Mouse (Mus musculus) cerebellum, adult 2 months (tissue): Measurements from ENCODE around the gene Cct3. TPM values are rescaled to one million over a fixed set of nuclear protein-coding genes. Genes with fewer than 3 reads are reported as not detected.

ENCODE experiments used
- DNase-seq, 2 experiments: peaks; one replicate each; pipeline ENCODE4 v3.0.0; 2021
- H3K27ac ChIP-seq: fragments of 200-500 bp; 2 replicates; pipeline ENCODE4 v1.5.1; 2012; ENCODE audit warnings: low read length, control low read depth, inconsistent platforms; ENCODE audit not compliant: insufficient read depth
- H3K27me3 ChIP-seq: fragments of 200-500 bp; 2 replicates; pipeline ENCODE4 v1.6.1; 2012; ENCODE audit warnings: inconsistent platforms, mild to moderate bottlenecking, low read length, moderate library complexity; ENCODE audit not compliant: control insufficient read depth, insufficient read depth
- H3K4me1 ChIP-seq: fragments of 200-500 bp; 2 replicates; pipeline ENCODE4 v1.6.1; 2011; ENCODE audit warnings: low read length; ENCODE audit not compliant: control insufficient read depth, insufficient read depth
- H3K4me3 ChIP-seq: fragments of 200-500 bp; replicated peaks from 2 replicates; pipeline ENCODE3; 2011; ENCODE audit warnings: mild to moderate bottlenecking, low read depth, low read length, control low read depth; ENCODE audit not compliant: insufficient read depth
- CTCF ChIP-seq: fragments of 200-500 bp; IDR thresholded peaks from 2 replicates; pipeline ENCODE4 v1.5.1; 2011; ENCODE audit warnings: low read depth, mild to moderate bottlenecking, control low read depth, low read length, moderate library complexity, borderline replicate concordance; ENCODE audit not compliant: insufficient read depth
- POLR2A ChIP-seq: fragments of 200-500 bp; IDR thresholded peaks from 2 replicates; pipeline ENCODE4 v1.6.1; 2011; ENCODE audit warnings: low read length, control low read depth, borderline replicate concordance; ENCODE audit not compliant: insufficient read depth
- WGBS: fragments of 180-500 bp; shearing (Covaris S2); methylation state at CpG from one replicate; pipeline ENCODE4 v1.1.7; 2018; 5-methylcytosine and 5-hydroxymethylcytosine counted together
- polyA plus RNA-seq: library from polyadenylated mRNA; depleted of rRNA; stranded (reverse); fragments of >200 nt; gene quantifications from 2 replicates; pipeline ENCODE4 v1.2.3, GENCODE M21; 2012

Gene Cct3
- polyA plus RNA-seq, 1 experiment: 197 TPM

GRCm38 (mm10) chr3:88338316-88338715 lies 41.4 kb downstream of the Cct3 start:
- H3K27me3 ChIP-seq: no peaks in the 10 kb centered on the region
- peaks cover 6% of the 10 kb centered on the region for H3K4me1 ChIP-seq
- 93% methylated on average over 7 of the region's 7 CpGs for WGBS
- TF ChIP-seq POLR2A (no peak), CTCF (no peak)
- no peak for DNase-seq
- no peak overlapping the region for H3K27ac ChIP-seq
- no peak overlapping the region for H3K4me3 ChIP-seq

GRCm38 (mm10) chr3:88339006-88339405 lies 42.1 kb downstream of the Cct3 start:
- Histone ChIP-seq H3K4me3 (no peak overlapping the region), H3K27ac (no peak overlapping the region), H3K4me1 (peaks cover 6% of the 10 kb centered on the region), H3K27me3 (no peaks in the 10 kb centered on the region)
- TF ChIP-seq CTCF (no peak), POLR2A (no peak)
- WGBS: 51% methylated on average over 3 of the region's 3 CpGs
- no peak for DNase-seq

GRCm38 (mm10) chr3:88350732-88351131 lies 53.8 kb downstream of the Cct3 start:
- no peak for DNase-seq
- WGBS: 90% methylated on average over 13 of the region's 13 CpGs
- no peak overlapping the region for H3K27ac ChIP-seq
- H3K4me1 ChIP-seq: peaks cover 25% of the 10 kb centered on the region
- H3K4me3 ChIP-seq: no peak overlapping the region
- TF ChIP-seq CTCF: no peak
- TF ChIP-seq POLR2A: no peak
- no peaks in the 10 kb centered on the region for H3K27me3 ChIP-seq

- Histone ChIP-seq H3K27ac (peak overlapping the region; percentile 26; the same call in 1 of the 2 replicates), H3K27me3 (no peaks in the 10 kb centered on the region), H3K4me3 (no peak overlapping the region), H3K4me1 (peaks cover 25% of the 10 kb centered on the region)
- TF ChIP-seq POLR2A (no peak), CTCF (no peak)
- WGBS: 23% methylated on average over 9 of the region's 9 CpGs
- peak; percentile 75 to 82 for DNase-seq
These were observed 56.0 kb downstream of the Cct3 start for GRCm38 (mm10) chr3:88352907-88353306.

GRCm38 (mm10) chr3:88354396-88355165 lies 57.7 kb downstream of the Cct3 start:
- H3K27ac ChIP-seq: peak overlapping the region; percentile 47; the same call in 1 of the 2 replicates
- TF ChIP-seq CTCF (peak; percentile 37; the same call in 1 of the 2 replicates), POLR2A (no peak)
- DNase-seq: peak; percentile 54 to 70

GRCm38 (mm10) chr3:88359584-88359983 lies 62.7 kb downstream of the Cct3 start:
- no peak for DNase-seq
- no peak overlapping the region for H3K4me3 ChIP-seq
- no peaks in the 10 kb centered on the region for H3K27me3 ChIP-seq
- H3K4me1 ChIP-seq: peaks cover 5% of the 10 kb centered on the region; the same call in 1 of the 2 replicates
- no peak for TF ChIP-seq POLR2A
- TF ChIP-seq CTCF: no peak
- WGBS: 67% methylated on average over 5 of the region's 5 CpGs
- peak overlapping the region; percentile 62; the same call in 1 of the 2 replicates for H3K27ac ChIP-seq

More at GRCm38 (mm10) chr3:88354396-88355165, 57.7 kb downstream of the Cct3 start:
- Histone ChIP-seq H3K27me3 (no peaks in the 10 kb centered on the region), H3K4me3 (no peak overlapping the region), H3K4me1 (peaks cover 25% of the 10 kb centered on the region)
- WGBS: 82% methylated on average over 8 of the region's 8 CpGs

GRCm38 (mm10) chr3:88359989-88360388 lies 63.1 kb downstream of the Cct3 start:
- WGBS: 64% methylated on average over 3 of the region's 3 CpGs
- no peak overlapping the region for H3K4me3 ChIP-seq
- no peak for DNase-seq
- H3K4me1 ChIP-seq: peaks cover 4% of the 10 kb centered on the region; the same call in 1 of the 2 replicates
- no peaks in the 10 kb centered on the region for H3K27me3 ChIP-seq
- peak overlapping the region; percentile 62 for H3K27ac ChIP-seq
- TF ChIP-seq CTCF (no peak), POLR2A (no peak)

- 51% methylated on average over 6 of the region's 6 CpGs for WGBS
- H3K27ac ChIP-seq: no peak overlapping the region
- TF ChIP-seq CTCF: no peak
- TF ChIP-seq POLR2A: no peak
- H3K4me3 ChIP-seq: no peak overlapping the region
- no peaks in the 10 kb centered on the region for H3K27me3 ChIP-seq
- no peak for DNase-seq
- H3K4me1 ChIP-seq: no peaks in the 10 kb centered on the region; the same call in 1 of the 2 replicates
These were observed 64.2 kb downstream of the Cct3 start for GRCm38 (mm10) chr3:88361096-88361495.
